Mouse (Mus musculus): ENCODE results near the gene C2cd3. TPM values are rescaled to one million over a fixed set of nuclear protein-coding genes. Genes with fewer than 3 reads are reported as not detected.
"Not testable (repeated sequence)": the region's sequence is repeated elsewhere in the genome, so short reads cannot be mapped to it uniquely, and the experiment has no call there.

Gene C2cd3
- polyA plus RNA-seq, 1 experiment from 2014 or later = 16.7 TPM

DNA sequence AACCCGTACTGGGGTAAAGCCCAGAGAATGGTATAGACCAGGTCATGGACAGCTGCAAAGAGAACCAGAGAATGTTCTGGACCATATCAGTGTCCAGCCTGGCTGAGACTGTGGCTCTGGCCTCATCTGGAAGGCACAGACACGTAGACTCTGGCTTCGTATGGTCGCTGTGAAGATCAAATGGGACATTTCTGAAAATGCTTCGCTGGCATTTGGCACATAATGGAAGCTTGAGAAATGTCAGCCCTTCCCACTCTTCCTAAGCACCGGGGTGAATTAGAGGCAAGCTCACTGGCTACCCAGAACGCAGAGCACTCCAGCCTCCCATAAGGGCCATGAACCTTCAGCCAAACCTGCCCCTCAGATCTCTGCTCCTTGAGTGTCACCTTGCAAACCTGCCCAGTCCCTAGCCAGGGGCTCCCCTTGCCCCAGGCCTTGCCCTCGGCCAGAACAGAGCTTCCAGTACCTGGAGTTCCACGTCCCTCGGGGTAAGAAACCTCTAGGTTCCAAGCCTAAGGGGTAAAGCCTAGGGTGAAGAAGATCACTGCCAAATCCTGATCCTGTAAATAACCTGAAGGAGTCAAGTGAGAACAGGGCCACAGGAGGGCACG is 98.9 kb downstream of the C2cd3 start:
- Histone ChIP-seq H3K27me3 (ENCODE audit: control insufficient read depth, insufficient read depth, low read depth, low read length) (no peaks in the 10 kb centered on the region), H3K4me2 (ENCODE audit: low read length) (no peak overlapping the region), H3K27ac (ENCODE audit: low read length) (no peak overlapping the region), H3K9ac (ENCODE audit: low read depth, low read length) (no peak overlapping the region), H3K9me3 (replicated peaks; ENCODE audit: control insufficient read depth, low read length, poor library complexity, severe bottlenecking) (no peaks in the 10 kb centered on the region), H3K4me3 (ENCODE audit: low read depth, low read length) (no peak overlapping the region), H3K36me3 (ENCODE audit: control insufficient read depth, insufficient read depth, low read length) (peaks cover 5% of the 10 kb centered on the region), H3K4me1 (ENCODE audit: control insufficient read depth, insufficient read depth, low read length) (no peaks in the 10 kb centered on the region)
- no peak for ATAC-seq
- WGBS = 92% methylated on average over 11 of the region's 11 CpGs

GRCm38 (mm10) chr7:100471407-100471797 is 99.4 kb downstream of the C2cd3 start:
- H3K9ac ChIP-seq (ENCODE audit: low read depth, low read length) = no peak overlapping the region
- no peak for ATAC-seq
- no peak overlapping the region for H3K27ac ChIP-seq (ENCODE audit: low read length)
- H3K27me3 ChIP-seq (ENCODE audit: control insufficient read depth, insufficient read depth, low read depth, low read length) = no peaks in the 10 kb centered on the region
- no peak overlapping the region for H3K4me3 ChIP-seq (ENCODE audit: low read depth, low read length)
- H3K4me1 ChIP-seq (ENCODE audit: control insufficient read depth, insufficient read depth, low read length) = no peaks in the 10 kb centered on the region
- 97% methylated on average over 1 of the region's 1 CpGs for WGBS
- H3K9me3 ChIP-seq (replicated peaks; ENCODE audit: control insufficient read depth, low read length, poor library complexity, severe bottlenecking) = no peaks in the 10 kb centered on the region
- H3K4me2 ChIP-seq (ENCODE audit: low read length) = no peak overlapping the region
- peaks cover 4% of the 10 kb centered on the region; the same call in 1 of the 2 replicates for H3K36me3 ChIP-seq (ENCODE audit: control insufficient read depth, insufficient read depth, low read length)

DNA sequence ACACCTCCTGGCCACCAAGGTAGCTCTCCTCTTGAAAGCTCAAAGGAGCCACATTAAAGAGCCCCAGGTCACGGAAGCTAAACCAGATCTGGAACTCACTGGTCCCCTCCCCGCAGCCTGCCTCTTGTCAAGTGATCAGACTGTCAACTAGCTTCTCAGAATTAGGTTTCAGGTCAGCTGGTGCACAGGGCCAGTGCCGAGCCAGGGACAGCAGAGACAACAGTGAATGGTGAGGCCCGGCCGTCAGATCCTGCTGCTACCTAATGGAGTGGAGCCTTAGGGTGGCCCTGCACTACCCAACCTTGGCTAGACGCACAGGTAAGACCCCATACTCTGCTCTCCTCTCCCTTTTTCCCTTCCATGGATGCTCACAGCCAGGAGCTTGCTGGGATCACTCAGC is 100.7 kb downstream of the C2cd3 start, which contains the start of gene Ucp3:
TSS of gene Ucp3 (plus strand) at position 214 of the 400 bp plus-strand sequence.
- Histone ChIP-seq H3K27me3 (ENCODE audit: control insufficient read depth, insufficient read depth, low read depth, low read length) (no peaks in the 10 kb centered on the region), H3K4me3 (ENCODE audit: low read depth, low read length) (no peak within 1 kb of the TSS), H3K36me3 (ENCODE audit: control insufficient read depth, insufficient read depth, low read length) (peaks cover 4% of the 10 kb centered on the region; the same call in 1 of the 2 replicates), H3K27ac (ENCODE audit: low read length) (no peak within 1 kb of the TSS), H3K9me3 (replicated peaks; ENCODE audit: control insufficient read depth, low read length, poor library complexity, severe bottlenecking) (no peaks in the 10 kb centered on the region), H3K9ac (ENCODE audit: low read depth, low read length) (no peak within 1 kb of the TSS), H3K4me1 (ENCODE audit: control insufficient read depth, insufficient read depth, low read length) (no peaks in the 10 kb centered on the region), H3K4me2 (ENCODE audit: low read length) (no peak within 1 kb of the TSS)
- WGBS = 81% methylated on average over 6 of the region's 6 CpGs
- ATAC-seq = no peak

DNA sequence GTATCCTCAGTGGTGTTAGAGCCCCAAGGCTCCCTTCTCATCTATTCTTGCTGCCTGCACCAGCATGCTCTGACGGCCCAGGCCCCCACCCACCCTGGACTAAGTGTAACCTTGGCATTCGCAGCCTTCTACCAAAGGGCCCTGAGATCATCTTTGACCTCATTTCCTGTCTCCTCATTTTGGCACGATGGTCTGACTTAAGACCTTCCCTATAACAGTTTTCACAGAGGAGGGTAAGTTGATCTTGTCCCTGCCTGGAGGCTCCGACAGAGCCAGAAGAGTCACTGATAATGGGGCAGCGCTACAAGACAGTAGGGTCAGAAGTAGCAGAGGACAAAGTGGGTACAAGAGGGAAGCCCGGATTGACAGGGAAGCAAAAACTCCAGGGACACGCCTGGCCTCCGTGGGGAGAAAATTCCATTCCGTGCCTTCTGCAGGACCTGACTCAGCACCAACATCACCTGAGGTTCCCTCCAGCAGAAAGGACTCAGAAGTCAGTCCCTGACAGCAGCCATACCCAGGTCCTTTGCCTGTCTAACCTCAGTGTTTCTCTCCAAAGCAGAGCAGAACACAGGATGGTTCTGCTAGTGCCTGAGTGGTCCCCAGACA is 101.9 kb downstream of the C2cd3 start:
- H3K36me3 ChIP-seq (ENCODE audit: control insufficient read depth, insufficient read depth, low read length) = peaks cover 4% of the 10 kb centered on the region; the same call in 1 of the 2 replicates
- no peak overlapping the region for H3K4me2 ChIP-seq (ENCODE audit: low read length)
- H3K4me3 ChIP-seq (ENCODE audit: low read depth, low read length) = no peak overlapping the region
- H3K9ac ChIP-seq (ENCODE audit: low read depth, low read length) = no peak overlapping the region
- ATAC-seq = no peak
- no peaks in the 10 kb centered on the region for H3K27me3 ChIP-seq (ENCODE audit: control insufficient read depth, insufficient read depth, low read depth, low read length)
- no peaks in the 10 kb centered on the region for H3K9me3 ChIP-seq (replicated peaks; ENCODE audit: control insufficient read depth, low read length, poor library complexity, severe bottlenecking)
- 90% methylated on average over 9 of the region's 9 CpGs for WGBS
- no peaks in the 10 kb centered on the region for H3K4me1 ChIP-seq (ENCODE audit: control insufficient read depth, insufficient read depth, low read length)
- no peak overlapping the region for H3K27ac ChIP-seq (ENCODE audit: low read length)

DNA sequence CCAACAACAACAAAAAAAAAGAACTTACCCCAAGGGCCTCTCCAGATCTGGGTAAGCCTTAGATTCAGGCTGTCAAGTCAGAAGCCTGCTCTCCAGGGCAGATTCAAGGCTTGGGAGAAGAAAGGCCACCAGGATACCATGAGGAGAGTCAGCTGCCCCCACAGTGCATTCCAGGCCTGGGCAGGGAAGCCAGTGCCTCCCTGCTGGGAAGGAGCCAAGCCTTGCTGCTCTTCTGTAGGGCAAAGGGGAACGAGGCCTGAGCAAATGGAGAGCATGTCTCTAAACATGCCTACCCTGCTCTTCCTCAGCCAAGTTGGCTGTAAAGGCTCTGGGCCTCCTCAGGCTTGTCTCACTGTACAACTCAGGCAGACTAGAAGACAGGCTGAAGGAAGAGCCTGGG is 102.6 kb downstream of the C2cd3 start:
- no peaks in the 10 kb centered on the region for H3K4me1 ChIP-seq (ENCODE audit: control insufficient read depth, insufficient read depth, low read length)
- WGBS = 56% methylated on average over 1 of the region's 1 CpGs
- no peak overlapping the region for H3K4me2 ChIP-seq (ENCODE audit: low read length)
- H3K27me3 ChIP-seq (ENCODE audit: control insufficient read depth, insufficient read depth, low read depth, low read length) = no peaks in the 10 kb centered on the region
- no peak overlapping the region for H3K27ac ChIP-seq (ENCODE audit: low read length)
- no peaks in the 10 kb centered on the region for H3K9me3 ChIP-seq (replicated peaks; ENCODE audit: control insufficient read depth, low read length, poor library complexity, severe bottlenecking)
- no peak overlapping the region for H3K9ac ChIP-seq (ENCODE audit: low read depth, low read length)
- peaks cover 4% of the 10 kb centered on the region; the same call in 1 of the 2 replicates for H3K36me3 ChIP-seq (ENCODE audit: control insufficient read depth, insufficient read depth, low read length)
- ATAC-seq = no peak
- H3K4me3 ChIP-seq (ENCODE audit: low read depth, low read length) = no peak overlapping the region

- no peak overlapping the region for H3K27ac ChIP-seq (ENCODE audit: low read length)
- ATAC-seq = no peak
- 85% methylated on average over 20 of the region's 20 CpGs for WGBS
Measured at GRCm38 (mm10) chr7:100479100-100479822, 107.2 kb downstream of the C2cd3 start.

GRCm38 (mm10) chr7:100479823-100480164 is 107.8 kb downstream of the C2cd3 start:
- Histone ChIP-seq H3K27ac (ENCODE audit: low read length) (no peak overlapping the region), H3K36me3 (ENCODE audit: control insufficient read depth, insufficient read depth, low read length) (no peaks in the 10 kb centered on the region), H3K9ac (ENCODE audit: low read depth, low read length) (no peak overlapping the region), H3K27me3 (ENCODE audit: control insufficient read depth, insufficient read depth, low read depth, low read length) (no peaks in the 10 kb centered on the region), H3K9me3 (replicated peaks; ENCODE audit: control insufficient read depth, low read length, poor library complexity, severe bottlenecking) (no peaks in the 10 kb centered on the region), H3K4me3 (ENCODE audit: low read depth, low read length) (no peak overlapping the region), H3K4me2 (ENCODE audit: low read length) (no peak overlapping the region), H3K4me1 (ENCODE audit: control insufficient read depth, insufficient read depth, low read length) (no peaks in the 10 kb centered on the region)
- WGBS = 71% methylated on average over 15 of the region's 15 CpGs
- no peak for ATAC-seq

More at GRCm38 (mm10) chr7:100479100-100479822, 107.2 kb downstream of the C2cd3 start:
- H3K36me3 ChIP-seq (ENCODE audit: control insufficient read depth, insufficient read depth, low read length) = no peaks in the 10 kb centered on the region
- no peaks in the 10 kb centered on the region for H3K4me1 ChIP-seq (ENCODE audit: control insufficient read depth, insufficient read depth, low read length)
- no peak overlapping the region for H3K4me3 ChIP-seq (ENCODE audit: low read depth, low read length)
- no peak overlapping the region for H3K9ac ChIP-seq (ENCODE audit: low read depth, low read length)
- H3K27me3 ChIP-seq (ENCODE audit: control insufficient read depth, insufficient read depth, low read depth, low read length) = no peaks in the 10 kb centered on the region
- H3K4me2 ChIP-seq (ENCODE audit: low read length) = no peak overlapping the region
- no peaks in the 10 kb centered on the region for H3K9me3 ChIP-seq (replicated peaks; ENCODE audit: control insufficient read depth, low read length, poor library complexity, severe bottlenecking)

DNA sequence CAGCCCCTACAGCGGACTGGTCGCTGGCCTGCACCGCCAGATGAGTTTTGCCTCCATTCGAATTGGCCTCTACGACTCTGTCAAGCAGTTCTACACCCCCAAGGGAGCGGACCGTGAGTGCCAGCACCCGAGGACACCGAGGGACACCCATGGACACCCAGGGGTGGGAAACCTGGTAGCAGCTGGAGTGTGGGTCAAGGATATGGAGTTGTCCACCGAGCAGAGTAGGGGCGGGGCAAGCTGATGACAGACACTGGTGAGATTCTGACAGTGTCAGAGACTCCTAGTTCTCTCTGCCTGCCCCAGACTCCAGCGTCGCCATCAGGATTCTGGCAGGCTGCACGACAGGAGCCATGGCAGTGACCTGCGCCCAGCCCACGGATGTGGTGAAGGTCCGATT is 108.1 kb downstream of the C2cd3 start:
- no peaks in the 10 kb centered on the region for H3K9me3 ChIP-seq (replicated peaks; ENCODE audit: control insufficient read depth, low read length, poor library complexity, severe bottlenecking)
- H3K36me3 ChIP-seq (ENCODE audit: control insufficient read depth, insufficient read depth, low read length) = no peaks in the 10 kb centered on the region
- H3K4me3 ChIP-seq (ENCODE audit: low read depth, low read length) = no peak overlapping the region
- no peak overlapping the region for H3K27ac ChIP-seq (ENCODE audit: low read length)
- WGBS = 89% methylated on average over 17 of the region's 17 CpGs
- no peak overlapping the region for H3K4me2 ChIP-seq (ENCODE audit: low read length)
- H3K4me1 ChIP-seq (ENCODE audit: control insufficient read depth, insufficient read depth, low read length) = no peaks in the 10 kb centered on the region
- no peak overlapping the region for H3K9ac ChIP-seq (ENCODE audit: low read depth, low read length)
- no peak for ATAC-seq
- no peaks in the 10 kb centered on the region for H3K27me3 ChIP-seq (ENCODE audit: control insufficient read depth, insufficient read depth, low read depth, low read length)

DNA sequence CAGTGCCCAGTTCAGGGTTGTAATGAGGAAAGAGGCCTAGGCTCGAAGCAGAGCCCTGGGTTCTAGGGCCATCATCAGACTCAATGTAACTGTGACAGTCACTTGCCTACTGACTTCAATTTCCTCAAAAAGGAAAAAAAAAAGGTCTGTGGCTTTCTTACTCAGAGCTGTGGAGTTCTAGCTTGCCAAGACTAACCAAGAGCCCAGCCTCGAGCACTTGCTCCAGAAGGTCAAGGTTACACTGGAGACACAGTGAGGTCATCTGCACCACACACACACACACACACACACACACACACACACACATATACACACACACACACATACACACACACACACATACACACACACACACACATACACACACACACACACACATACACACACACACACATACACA is 110.0 kb downstream of the C2cd3 start:
- 73% methylated on average over 2 of the region's 2 CpGs for WGBS
- H3K4me3 ChIP-seq (ENCODE audit: low read depth, low read length) = not testable (repeated sequence)

More for the DNA sequence above, 110.0 kb downstream of the C2cd3 start:
- not testable (repeated sequence) for H3K4me1 ChIP-seq (ENCODE audit: control insufficient read depth, insufficient read depth, low read length); H3K4me2 ChIP-seq (ENCODE audit: low read length); H3K27me3 ChIP-seq (ENCODE audit: control insufficient read depth, insufficient read depth, low read depth, low read length); H3K36me3 ChIP-seq (ENCODE audit: control insufficient read depth, insufficient read depth, low read length); H3K9me3 ChIP-seq (replicated peaks; ENCODE audit: control insufficient read depth, low read length, poor library complexity, severe bottlenecking); H3K27ac ChIP-seq (ENCODE audit: low read length); H3K9ac ChIP-seq (ENCODE audit: low read depth, low read length); ATAC-seq

Data from midbrain, embryonic 16.5 days (tissue).